Mouse (Mus musculus) cerebellum, adult 2 months (tissue): ENCODE measurements around the gene Mettl8. TPM values are rescaled to one million over a fixed set of nuclear protein-coding genes. Genes with fewer than 3 reads are reported as not detected.

Experiments
- DNase-seq, 2 experiments: peaks; one replicate each; pipeline ENCODE4 v3.0.0; 2021
- H3K27ac ChIP-seq: fragments of 200-500 bp; 2 replicates; pipeline ENCODE4 v1.5.1; 2012; ENCODE audit warnings: low read length, control low read depth, inconsistent platforms; ENCODE audit not compliant: insufficient read depth
- H3K27me3 ChIP-seq: fragments of 200-500 bp; 2 replicates; pipeline ENCODE4 v1.6.1; 2012; ENCODE audit warnings: inconsistent platforms, mild to moderate bottlenecking, low read length, moderate library complexity; ENCODE audit not compliant: control insufficient read depth, insufficient read depth
- H3K4me1 ChIP-seq: fragments of 200-500 bp; 2 replicates; pipeline ENCODE4 v1.6.1; 2011; ENCODE audit warnings: low read length; ENCODE audit not compliant: control insufficient read depth, insufficient read depth
- H3K4me3 ChIP-seq: fragments of 200-500 bp; replicated peaks from 2 replicates; pipeline ENCODE3; 2011; ENCODE audit warnings: mild to moderate bottlenecking, low read depth, low read length, control low read depth; ENCODE audit not compliant: insufficient read depth
- CTCF ChIP-seq: fragments of 200-500 bp; IDR thresholded peaks from 2 replicates; pipeline ENCODE4 v1.5.1; 2011; ENCODE audit warnings: low read depth, mild to moderate bottlenecking, control low read depth, low read length, moderate library complexity, borderline replicate concordance; ENCODE audit not compliant: insufficient read depth
- POLR2A ChIP-seq: fragments of 200-500 bp; IDR thresholded peaks from 2 replicates; pipeline ENCODE4 v1.6.1; 2011; ENCODE audit warnings: low read length, control low read depth, borderline replicate concordance; ENCODE audit not compliant: insufficient read depth
- WGBS: fragments of 180-500 bp; shearing (Covaris S2); methylation state at CpG from one replicate; pipeline ENCODE4 v1.1.7; 2018; 5-methylcytosine and 5-hydroxymethylcytosine counted together
- polyA plus RNA-seq: library from polyadenylated mRNA; depleted of rRNA; stranded (reverse); fragments of >200 nt; gene quantifications from 2 replicates; pipeline ENCODE4 v1.2.3, GENCODE M21; 2012

The Mettl8 gene
- polyA plus RNA-seq, 1 experiment: 14.6 TPM

DNA sequence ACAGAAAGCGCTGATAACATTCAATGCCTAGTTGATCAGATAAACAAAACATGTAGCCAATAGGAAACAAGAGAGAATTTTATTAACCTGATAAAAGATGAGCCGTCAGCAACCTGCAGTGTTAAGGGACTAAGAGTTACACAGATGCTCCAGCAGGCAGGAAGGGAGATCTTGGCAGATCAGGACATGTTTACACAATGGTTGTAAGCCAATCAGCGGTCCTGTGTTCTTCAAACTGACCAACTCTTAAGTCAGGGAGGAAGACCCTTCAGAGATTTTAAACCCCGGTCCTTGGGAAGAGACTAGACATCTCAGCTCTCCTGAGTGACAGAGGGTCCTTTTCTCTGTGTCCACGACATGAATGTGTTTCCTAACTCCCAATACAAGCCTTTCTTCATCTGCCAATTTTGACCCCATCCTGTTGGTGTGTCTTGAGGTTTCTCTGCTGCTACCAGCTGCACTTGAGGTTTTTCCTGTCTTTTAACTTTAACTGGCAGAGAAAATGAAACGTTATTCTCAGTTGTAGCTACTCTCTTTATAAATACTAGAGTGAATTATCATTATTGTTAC is 8.5 kb downstream of the Mettl8 start:
- WGBS: 77% methylated on average over 6 of the region's 6 CpGs
- Histone ChIP-seq H3K27ac (no peak overlapping the region), H3K27me3 (no peaks in the 10 kb centered on the region), H3K4me1 (no peaks in the 10 kb centered on the region), H3K4me3 (no peak overlapping the region)
- no peak for DNase-seq
- no peak for TF ChIP-seq CTCF
- no peak for TF ChIP-seq POLR2A

DNA sequence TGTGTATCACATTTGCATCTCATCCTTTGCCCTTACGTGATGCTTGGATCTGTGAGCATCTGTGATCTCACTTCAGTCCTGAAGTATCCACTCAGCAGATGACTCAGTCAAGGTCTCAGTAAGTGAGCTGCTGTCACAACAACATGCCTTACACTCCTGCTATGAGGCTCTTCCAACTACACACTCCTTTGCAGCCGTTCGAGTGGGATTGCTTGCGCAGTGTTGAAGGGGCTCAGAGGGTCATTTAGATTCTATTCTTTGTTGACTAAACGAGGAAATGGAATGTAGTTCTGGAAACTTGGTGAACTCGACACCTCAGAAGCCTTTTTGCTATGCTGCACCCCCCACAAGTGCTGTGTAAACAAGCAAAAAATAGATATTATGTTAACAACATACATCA is 9.2 kb downstream of the Mettl8 start:
- Histone ChIP-seq H3K27me3 (no peaks in the 10 kb centered on the region), H3K27ac (no peak overlapping the region), H3K4me1 (no peaks in the 10 kb centered on the region), H3K4me3 (no peak overlapping the region)
- WGBS: 81% methylated on average over 6 of the region's 6 CpGs
- DNase-seq: no peak
- TF ChIP-seq POLR2A (no peak), CTCF (no peak)

DNA sequence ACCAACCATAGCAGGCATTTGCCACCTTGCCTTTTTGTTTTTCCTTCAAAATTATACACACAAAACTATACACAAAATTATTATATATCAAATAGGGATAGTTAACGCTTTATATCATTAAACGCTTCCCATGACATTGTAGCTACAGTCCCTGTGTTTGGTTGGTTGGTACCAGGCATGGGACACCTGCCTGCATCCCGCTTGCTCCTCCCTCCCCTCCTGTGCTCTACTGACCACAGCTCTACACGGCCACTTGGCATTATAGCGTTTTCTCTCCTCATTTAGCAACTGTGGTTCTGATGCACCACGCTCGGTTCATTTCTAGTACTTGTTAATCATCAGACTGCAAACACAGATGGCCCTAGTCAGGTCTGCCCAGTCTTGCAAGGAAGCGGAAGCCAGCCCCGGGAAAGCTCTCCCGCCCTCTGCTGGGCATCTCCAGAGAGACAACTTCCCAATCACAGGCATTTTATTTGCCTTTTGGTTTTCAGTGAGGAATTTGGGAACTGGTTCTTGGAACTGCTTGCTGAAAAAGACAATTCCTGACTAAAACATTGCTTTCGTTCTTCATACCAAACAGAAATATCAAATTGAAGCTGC is 15.8 kb downstream of the Mettl8 start:
- Histone ChIP-seq H3K27me3 (no peaks in the 10 kb centered on the region), H3K27ac (peak overlapping the region; percentile 29; the same call in 1 of the 2 replicates), H3K4me1 (0 out of 2 replicates have a peak, but pooled peaks cover 2% of the 10 kb centered on the region), H3K4me3 (peak overlapping the region; percentile 40)
- 26% methylated on average over 11 of the region's 11 CpGs for WGBS
- no peak for TF ChIP-seq POLR2A
- TF ChIP-seq CTCF: peak; percentile 88
- peak; percentile 83 to 85 for DNase-seq

DNA sequence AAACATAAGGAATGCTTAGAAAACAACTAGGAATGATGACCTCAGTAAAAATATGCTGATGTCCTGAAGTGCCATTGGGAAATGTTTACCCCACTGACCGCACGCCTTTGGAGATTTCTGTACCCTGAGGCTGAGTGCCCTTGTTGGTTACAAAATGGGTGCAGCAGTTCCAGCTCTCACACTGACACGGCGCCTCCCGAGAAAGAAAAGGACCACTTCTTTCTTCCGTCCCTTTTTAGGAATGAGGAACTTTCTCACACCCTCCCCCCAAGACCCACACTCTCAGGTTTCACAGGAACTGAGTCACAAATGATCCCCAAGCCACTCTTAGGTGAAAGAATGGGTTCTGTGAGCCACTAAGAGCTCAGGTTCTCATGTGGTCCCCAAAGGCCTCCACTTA is 17.9 kb downstream of the Mettl8 start:
- Histone ChIP-seq H3K27ac (no peak overlapping the region), H3K4me1 (0 out of 2 replicates have a peak, but pooled peaks cover 2% of the 10 kb centered on the region), H3K4me3 (no peak overlapping the region), H3K27me3 (no peaks in the 10 kb centered on the region)
- 94% methylated on average over 6 of the region's 6 CpGs for WGBS
- TF ChIP-seq CTCF (no peak), POLR2A (no peak)
- DNase-seq: no peak

DNA sequence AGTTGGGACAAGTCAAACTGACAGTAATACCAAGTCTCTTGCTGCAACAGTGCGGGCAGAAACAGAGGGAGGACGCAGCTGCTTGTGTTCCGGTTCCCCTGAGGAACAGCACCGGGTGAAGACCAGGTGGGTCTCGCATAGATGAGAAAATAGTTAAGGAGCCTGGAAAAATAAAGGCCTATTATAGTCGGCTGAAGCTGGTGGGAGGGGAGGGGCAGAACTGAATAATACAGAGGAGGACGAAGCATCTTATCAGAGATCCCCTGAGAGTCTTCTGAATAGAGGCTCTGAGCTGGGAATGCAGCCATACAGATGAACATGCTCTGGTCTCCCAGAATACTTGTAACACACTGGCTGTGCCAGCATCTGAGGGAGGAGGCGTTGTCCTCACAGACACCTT is 21.4 kb downstream of the Mettl8 start:
- DNase-seq: no peak
- no peak overlapping the region for H3K27ac ChIP-seq

DNA sequence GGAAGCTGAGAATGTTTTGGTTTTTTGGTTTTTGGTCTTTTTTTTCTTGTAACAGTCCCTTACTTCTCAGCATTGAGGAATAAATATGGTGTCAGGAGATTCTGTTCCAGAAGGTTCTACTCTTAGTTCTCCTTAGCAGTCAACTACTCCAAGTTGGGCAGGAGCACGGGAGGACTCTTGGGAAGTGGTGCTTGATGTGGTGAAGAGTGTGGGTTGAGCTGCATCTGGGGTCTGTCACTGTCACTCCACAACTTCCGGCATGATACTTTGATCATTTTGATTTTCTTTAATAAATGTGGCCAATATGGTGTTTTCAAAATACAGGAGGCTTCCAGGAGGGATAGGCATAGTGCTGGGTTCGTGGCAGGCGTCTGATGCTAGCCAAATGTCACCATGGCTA is 22.4 kb downstream of the Mettl8 start:
- WGBS: 83% methylated on average over 4 of the region's 4 CpGs
- Histone ChIP-seq H3K27ac (no peak overlapping the region), H3K27me3 (no peaks in the 10 kb centered on the region), H3K4me3 (no peak overlapping the region), H3K4me1 (no peaks in the 10 kb centered on the region)
- no peak for DNase-seq
- no peak for TF ChIP-seq POLR2A
- TF ChIP-seq CTCF: no peak

More for the DNA sequence above, 21.4 kb downstream of the Mettl8 start:
- H3K27me3 ChIP-seq: no peaks in the 10 kb centered on the region
- WGBS: 49% methylated on average over 8 of the region's 8 CpGs
- TF ChIP-seq CTCF (no peak), POLR2A (no peak)
- H3K4me1 ChIP-seq: no peaks in the 10 kb centered on the region
- H3K4me3 ChIP-seq: no peak overlapping the region

DNA sequence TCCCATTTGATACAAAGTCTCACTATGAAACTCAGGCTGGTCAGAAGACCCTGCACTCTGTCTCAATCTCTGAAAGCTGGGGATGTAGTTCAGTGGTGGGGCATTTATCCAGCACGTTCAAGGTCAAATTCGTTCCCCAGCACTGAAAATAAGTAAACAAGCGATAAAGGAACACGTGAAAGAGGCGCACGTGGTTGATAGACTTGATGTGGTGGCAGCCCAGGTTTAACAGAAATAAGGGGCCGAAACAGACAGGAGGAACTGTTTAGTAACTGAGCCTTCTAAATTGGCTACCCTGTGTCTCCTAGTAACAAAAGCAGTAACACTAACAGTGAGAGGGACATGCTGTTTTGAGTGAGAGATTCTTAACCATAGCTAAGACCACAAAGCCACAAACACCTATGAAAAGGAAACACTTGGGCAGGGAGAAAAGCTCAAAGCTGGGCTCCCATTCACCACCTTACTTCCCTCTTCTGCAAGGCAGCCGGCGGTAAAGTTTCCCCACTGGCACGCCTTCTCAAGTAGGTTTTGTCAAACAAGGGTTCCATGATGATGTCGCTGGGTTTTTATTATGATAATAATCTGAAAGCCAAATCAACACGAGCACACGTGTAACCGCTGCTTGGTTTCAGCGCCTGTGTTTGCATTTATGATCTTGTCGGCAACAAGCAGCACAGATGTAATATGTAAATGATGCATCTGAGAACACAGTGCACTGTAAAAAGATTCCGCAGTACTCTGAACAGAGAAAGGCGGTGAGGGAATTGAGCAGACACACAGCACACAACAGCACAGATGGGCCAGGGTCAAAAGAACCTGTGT is 23.2 kb downstream of the Mettl8 start:
- H3K27ac ChIP-seq: no peak overlapping the region

More for the DNA sequence above, 23.2 kb downstream of the Mettl8 start:
- no peak for DNase-seq
- TF ChIP-seq POLR2A: no peak
- no peak for TF ChIP-seq CTCF
- Histone ChIP-seq H3K4me3 (no peak overlapping the region), H3K4me1 (no peaks in the 10 kb centered on the region), H3K27me3 (no peaks in the 10 kb centered on the region)
- WGBS: 84% methylated on average over 18 of the region's 18 CpGs
